Mouse (Mus musculus): Measurements from ENCODE around the gene Bbip1. TPM values are rescaled to one million over a fixed set of nuclear protein-coding genes. Genes with fewer than 3 reads are reported as not detected.
"Not testable (repeated sequence)": the region's sequence is repeated elsewhere in the genome, so short reads cannot be mapped to it uniquely, and the experiment has no call there.

The Bbip1 gene
- polyA plus RNA-seq, 1 experiment from 2014 or later: 119 TPM

GRCm38 (mm10) chr19:53957513-53957912 lies 13.1 kb upstream of the Bbip1 start:
- ATAC-seq (ENCODE audit: low FRiP score, low read depth): no peak
- no peaks in the 10 kb centered on the region for H3K36me3 ChIP-seq
- H3K9me3 ChIP-seq: no peaks in the 10 kb centered on the region
- no peak overlapping the region for H3K4me3 ChIP-seq
- WGBS: 94% methylated on average over 2 of the region's 2 CpGs
- H3K4me2 ChIP-seq (replicated peaks): no peak overlapping the region
- peaks cover 10% of the 10 kb centered on the region for H3K4me1 ChIP-seq
- H3K27me3 ChIP-seq: no peaks in the 10 kb centered on the region
- no peak overlapping the region for H3K27ac ChIP-seq (replicated peaks)
- H3K9ac ChIP-seq (replicated peaks): no peak overlapping the region

GRCm38 (mm10) chr19:53945171-53946042 lies 980 bp upstream of the Bbip1 start:
- H3K27ac ChIP-seq (replicated peaks): peak overlapping the region; percentile 97
- ATAC-seq (ENCODE audit: low FRiP score, low read depth): peak; percentile 20
- peaks cover 3% of the 10 kb centered on the region; the same call in 1 of the 2 replicates for H3K36me3 ChIP-seq
- H3K4me3 ChIP-seq: peak overlapping the region; percentile 95
- H3K27me3 ChIP-seq: no peaks in the 10 kb centered on the region
- H3K4me1 ChIP-seq: peaks cover 17% of the 10 kb centered on the region
- WGBS: 2% methylated on average over 37 of the region's 69 CpGs
- H3K9me3 ChIP-seq: no peaks in the 10 kb centered on the region
- peak overlapping the region; percentile 98 for H3K9ac ChIP-seq (replicated peaks)
- H3K4me2 ChIP-seq (replicated peaks): peak overlapping the region; percentile 55

- Histone ChIP-seq H3K36me3 (peaks cover 3% of the 10 kb centered on the region; the same call in 1 of the 2 replicates), H3K27me3 (no peaks in the 10 kb centered on the region), H3K27ac (replicated peaks) (peak overlapping the region; percentile 97), H3K4me1 (peaks cover 17% of the 10 kb centered on the region), H3K9ac (replicated peaks) (peak overlapping the region; percentile 98), H3K4me2 (replicated peaks) (peak overlapping the region; percentile 55), H3K4me3 (peak overlapping the region; percentile 95), H3K9me3 (no peaks in the 10 kb centered on the region)
- peak; percentile 82 for ATAC-seq (ENCODE audit: low FRiP score, low read depth)
- WGBS: 0% methylated on average over 36 of the region's 47 CpGs
Measured at GRCm38 (mm10) chr19:53944786-53945169, 351 bp upstream of the Bbip1 start.

- H3K27ac ChIP-seq (replicated peaks): no peak overlapping the region
- H3K9me3 ChIP-seq: no peaks in the 10 kb centered on the region
- H3K36me3 ChIP-seq: peaks cover 18% of the 10 kb centered on the region
- 92% methylated on average over 2 of the region's 2 CpGs for WGBS
- H3K4me3 ChIP-seq: no peak overlapping the region
- no peak overlapping the region for H3K4me2 ChIP-seq (replicated peaks)
- H3K9ac ChIP-seq (replicated peaks): no peak overlapping the region
- peaks cover 13% of the 10 kb centered on the region for H3K4me1 ChIP-seq
- no peaks in the 10 kb centered on the region for H3K27me3 ChIP-seq
- ATAC-seq (ENCODE audit: low FRiP score, low read depth): no peak
Measured at GRCm38 (mm10) chr19:53942342-53942741, 2.1 kb downstream of the Bbip1 start.

- no peak overlapping the region for H3K27ac ChIP-seq (replicated peaks)
- WGBS: 91% methylated on average over 4 of the region's 4 CpGs
- no peak overlapping the region for H3K4me3 ChIP-seq
- peaks cover 8% of the 10 kb centered on the region for H3K4me1 ChIP-seq
- H3K9ac ChIP-seq (replicated peaks): no peak overlapping the region
- no peaks in the 10 kb centered on the region for H3K9me3 ChIP-seq
- H3K27me3 ChIP-seq: no peaks in the 10 kb centered on the region
- peaks cover 18% of the 10 kb centered on the region for H3K36me3 ChIP-seq
- H3K4me2 ChIP-seq (replicated peaks): no peak overlapping the region
- ATAC-seq (ENCODE audit: low FRiP score, low read depth): no peak
Measured at GRCm38 (mm10) chr19:53941139-53941538, 3.3 kb downstream of the Bbip1 start.

- Histone ChIP-seq H3K4me1 (peaks cover 5% of the 10 kb centered on the region), H3K9me3 (no peaks in the 10 kb centered on the region), H3K9ac (replicated peaks) (no peak overlapping the region), H3K36me3 (peaks cover 18% of the 10 kb centered on the region), H3K27me3 (no peaks in the 10 kb centered on the region), H3K4me2 (replicated peaks) (no peak overlapping the region), H3K27ac (replicated peaks) (no peak overlapping the region), H3K4me3 (no peak overlapping the region)
- 90% methylated on average over 4 of the region's 4 CpGs for WGBS
- ATAC-seq (ENCODE audit: low FRiP score, low read depth): no peak
Measured at GRCm38 (mm10) chr19:53939467-53939866, 5.0 kb downstream of the Bbip1 start.

GRCm38 (mm10) chr19:53934046-53934445 lies 10.4 kb downstream of the Bbip1 start:
- no peak for ATAC-seq (ENCODE audit: low FRiP score, low read depth)
- Histone ChIP-seq H3K36me3 (peaks cover 38% of the 10 kb centered on the region), H3K4me1 (no peaks in the 10 kb centered on the region), H3K4me2 (replicated peaks) (no peak overlapping the region), H3K27ac (replicated peaks) (no peak overlapping the region), H3K9me3 (no peaks in the 10 kb centered on the region), H3K4me3 (no peak overlapping the region), H3K27me3 (no peaks in the 10 kb centered on the region), H3K9ac (replicated peaks) (no peak overlapping the region)

GRCm38 (mm10) chr19:53933050-53933449 lies 11.4 kb downstream of the Bbip1 start:
- Histone ChIP-seq H3K4me3 (no peak overlapping the region), H3K9me3 (no peaks in the 10 kb centered on the region), H3K9ac (replicated peaks) (no peak overlapping the region), H3K27me3 (no peaks in the 10 kb centered on the region), H3K27ac (replicated peaks) (no peak overlapping the region), H3K4me1 (no peaks in the 10 kb centered on the region), H3K4me2 (replicated peaks) (no peak overlapping the region), H3K36me3 (peaks cover 38% of the 10 kb centered on the region)
- ATAC-seq (ENCODE audit: low FRiP score, low read depth): no peak

- Histone ChIP-seq H3K4me2 (replicated peaks) (no peak overlapping the region), H3K36me3 (peaks cover 46% of the 10 kb centered on the region), H3K4me3 (no peak overlapping the region), H3K9me3 (0 out of 2 replicates have a peak, but pooled peaks cover 2% of the 10 kb centered on the region), H3K27ac (replicated peaks) (no peak overlapping the region), H3K4me1 (no peaks in the 10 kb centered on the region), H3K9ac (replicated peaks) (no peak overlapping the region), H3K27me3 (no peaks in the 10 kb centered on the region)
- ATAC-seq (ENCODE audit: low FRiP score, low read depth): no peak
- WGBS: 90% methylated on average over 3 of the region's 3 CpGs
Measured at GRCm38 (mm10) chr19:53929218-53929617, 15.2 kb downstream of the Bbip1 start.

GRCm38 (mm10) chr19:53926705-53927104 lies 17.7 kb downstream of the Bbip1 start:
- Histone ChIP-seq H3K27me3 (no peaks in the 10 kb centered on the region), H3K4me1 (no peaks in the 10 kb centered on the region), H3K27ac (replicated peaks) (no peak overlapping the region), H3K9me3 (0 out of 2 replicates have a peak, but pooled peaks cover 2% of the 10 kb centered on the region), H3K4me3 (no peak overlapping the region), H3K4me2 (replicated peaks) (no peak overlapping the region), H3K9ac (replicated peaks) (no peak overlapping the region), H3K36me3 (peaks cover 47% of the 10 kb centered on the region)
- WGBS: 93% methylated on average over 1 of the region's 1 CpGs
- ATAC-seq (ENCODE audit: low FRiP score, low read depth): no peak

GRCm38 (mm10) chr19:53925338-53925751 lies 19.1 kb downstream of the Bbip1 start:
- Histone ChIP-seq H3K4me3 (no peak overlapping the region), H3K4me2 (replicated peaks) (no peak overlapping the region), H3K27me3 (no peaks in the 10 kb centered on the region), H3K4me1 (no peaks in the 10 kb centered on the region), H3K9me3 (0 out of 2 replicates have a peak, but pooled peaks cover 2% of the 10 kb centered on the region), H3K36me3 (peaks cover 42% of the 10 kb centered on the region), H3K27ac (replicated peaks) (no peak overlapping the region), H3K9ac (replicated peaks) (no peak overlapping the region)
- no peak for ATAC-seq (ENCODE audit: low FRiP score, low read depth)
- 89% methylated on average over 2 of the region's 2 CpGs for WGBS

GRCm38 (mm10) chr19:53921996-53922395 lies 22.4 kb downstream of the Bbip1 start:
- H3K9ac ChIP-seq (replicated peaks); H3K9me3 ChIP-seq; H3K4me3 ChIP-seq; H3K27me3 ChIP-seq; ATAC-seq (ENCODE audit: low FRiP score, low read depth); H3K4me2 ChIP-seq (replicated peaks); H3K4me1 ChIP-seq; H3K27ac ChIP-seq (replicated peaks): not testable (repeated sequence)
- H3K36me3 ChIP-seq: peaks cover 55% of the 10 kb centered on the region
- 89% methylated on average over 3 of the region's 3 CpGs for WGBS

All from midbrain, embryonic 12.5 days (tissue).